Mouse (Mus musculus): ENCODE results near the gene Psd4. TPM values are rescaled to one million over a fixed set of nuclear protein-coding genes. Genes with fewer than 3 reads are reported as not detected.

Psd4 gene
- 0.46 and 1.1 TPM in 2 replicates for polyA plus RNA-seq (2016; fragmentation: Nextera tagmentation; extraction: Ambion mirVana)

DNA sequence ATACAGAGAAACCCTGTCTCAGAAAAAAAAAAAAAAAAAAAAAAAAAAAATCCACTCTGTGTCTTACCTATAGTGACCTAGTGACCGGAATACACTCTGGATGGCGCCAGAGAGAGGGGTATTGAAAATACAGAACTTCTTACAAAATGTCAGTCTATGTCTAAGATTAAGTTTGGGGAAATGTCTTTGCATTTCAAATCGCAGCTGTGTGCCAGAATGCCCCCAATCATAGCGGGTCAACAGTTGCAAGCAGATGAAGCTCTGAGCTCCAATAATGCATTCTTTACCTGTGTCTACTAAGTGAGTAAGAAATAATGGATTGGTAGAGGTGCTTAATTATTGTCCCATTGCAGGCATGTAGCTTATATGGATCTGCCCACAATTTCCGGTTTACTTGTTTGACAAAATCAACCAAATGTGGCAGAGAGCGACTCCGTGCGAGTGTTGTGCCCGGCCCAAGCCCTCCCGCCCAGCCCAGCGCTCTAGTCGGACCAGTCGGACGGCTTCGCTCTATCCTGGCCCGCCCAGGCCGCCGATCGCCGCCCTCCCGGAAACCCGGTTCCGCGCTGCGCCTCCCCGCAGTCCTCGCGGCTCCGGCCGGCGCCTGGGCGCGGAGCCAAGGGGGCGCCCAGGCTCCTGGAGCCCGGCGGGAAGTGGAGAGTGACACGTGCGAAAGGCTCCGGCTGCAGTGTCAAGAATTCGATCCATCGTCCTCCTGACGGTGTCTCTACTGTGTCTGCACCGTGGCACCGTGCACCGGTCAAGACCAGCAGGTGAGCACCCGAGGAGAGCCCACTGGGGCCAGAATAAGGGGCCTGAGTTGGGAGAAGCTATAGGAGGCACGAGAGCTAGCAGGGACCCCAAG is at the start of gene Psd4:
Gene Psd4, plus strand, starts transcription at position 551 of the 865 bp plus-strand sequence.
- peak; percentile 46 for DNase-seq (ENCODE audit: low spot score)
- H3K9me3 ChIP-seq (replicated peaks): no peaks in the 10 kb centered on the region
- peaks cover 7% of the 10 kb centered on the region for H3K4me1 ChIP-seq
- peak within 1 kb of the TSS; percentile 58; the same call in 1 of the 2 replicates for H3K27ac ChIP-seq (replicated peaks)
- H3K4me3 ChIP-seq: peak within 1 kb of the TSS; percentile 51
- WGBS: 5% methylated on average over 47 of the region's 47 CpGs
- no peaks in the 10 kb centered on the region for H3K36me3 ChIP-seq
- H3K27me3 ChIP-seq (ENCODE audit: low read depth, poor library complexity, severe bottlenecking): peaks cover 30% of the 10 kb centered on the region

DNA sequence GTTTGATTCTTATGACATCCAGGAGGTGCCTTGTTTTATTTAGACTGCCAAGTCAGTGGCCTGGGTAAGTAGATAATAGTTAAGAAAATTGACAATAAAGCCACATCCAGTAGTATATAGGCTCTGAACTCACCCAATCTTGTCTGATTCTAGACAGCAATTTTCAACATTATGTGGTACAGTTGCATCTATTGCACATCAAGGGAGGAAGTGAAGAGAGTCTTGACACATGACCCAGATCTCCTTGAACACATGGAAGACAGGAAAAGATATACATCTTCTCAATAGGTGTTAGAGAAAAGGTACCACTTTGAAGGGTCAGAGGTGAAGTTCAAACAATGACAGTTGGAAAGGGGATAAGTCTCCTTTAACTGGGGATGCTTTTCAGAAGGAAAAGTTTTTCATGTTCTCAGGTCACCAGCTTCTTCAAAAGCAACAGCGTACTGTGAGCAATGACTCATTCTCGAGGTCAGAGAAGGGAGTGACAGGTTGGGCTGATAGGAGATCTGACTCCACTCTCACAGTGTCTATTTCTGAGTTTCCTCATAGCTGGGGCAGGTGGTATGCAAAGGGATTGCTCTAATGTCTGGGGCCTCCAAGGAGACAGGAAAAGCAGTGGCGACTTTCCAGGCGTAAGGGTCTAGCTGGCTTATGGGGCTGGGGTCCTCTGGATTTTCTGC is 49.3 kb upstream of the Psd4 start:
- H3K4me3 ChIP-seq: no peak overlapping the region
- H3K27me3 ChIP-seq (ENCODE audit: low read depth, poor library complexity, severe bottlenecking): no peaks in the 10 kb centered on the region
- no peak for DNase-seq (ENCODE audit: low spot score)
- H3K4me1 ChIP-seq: no peaks in the 10 kb centered on the region
- no peaks in the 10 kb centered on the region for H3K36me3 ChIP-seq
- H3K9me3 ChIP-seq (replicated peaks): no peaks in the 10 kb centered on the region
- no peak overlapping the region for H3K27ac ChIP-seq (replicated peaks)
- whole genome bisulfite sequencing: 85% methylated on average over 4 of the region's 4 CpGs

DNA sequence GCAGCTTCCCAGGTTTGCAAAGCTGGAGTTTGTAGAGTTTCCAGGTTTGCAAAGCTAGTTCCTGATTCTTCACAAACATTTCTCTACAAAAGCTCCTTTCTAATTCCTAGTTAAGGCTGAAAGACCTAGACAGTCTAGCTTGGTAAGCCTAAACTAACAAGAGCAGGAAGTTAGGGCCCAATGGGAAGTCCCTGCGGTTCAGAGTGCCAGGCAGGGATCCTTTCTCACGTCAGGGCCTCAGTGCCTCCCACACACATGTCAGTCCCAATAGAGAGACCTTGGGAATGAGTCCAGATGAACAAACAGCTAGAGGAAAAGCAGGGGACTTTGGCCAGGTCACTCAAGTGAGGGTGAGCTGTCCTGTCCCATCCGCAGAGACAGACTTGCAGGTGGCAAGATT is 32.0 kb upstream of the Psd4 start:
- no peak for DNase-seq (ENCODE audit: low spot score)
- 70% methylated on average over 3 of the region's 3 CpGs for WGBS
- H3K4me3 ChIP-seq: no peak overlapping the region
- no peaks in the 10 kb centered on the region for H3K4me1 ChIP-seq
- no peaks in the 10 kb centered on the region for H3K27me3 ChIP-seq (ENCODE audit: low read depth, poor library complexity, severe bottlenecking)
- no peaks in the 10 kb centered on the region for H3K9me3 ChIP-seq (replicated peaks)
- no peak overlapping the region for H3K27ac ChIP-seq (replicated peaks)
- no peaks in the 10 kb centered on the region for H3K36me3 ChIP-seq

DNA sequence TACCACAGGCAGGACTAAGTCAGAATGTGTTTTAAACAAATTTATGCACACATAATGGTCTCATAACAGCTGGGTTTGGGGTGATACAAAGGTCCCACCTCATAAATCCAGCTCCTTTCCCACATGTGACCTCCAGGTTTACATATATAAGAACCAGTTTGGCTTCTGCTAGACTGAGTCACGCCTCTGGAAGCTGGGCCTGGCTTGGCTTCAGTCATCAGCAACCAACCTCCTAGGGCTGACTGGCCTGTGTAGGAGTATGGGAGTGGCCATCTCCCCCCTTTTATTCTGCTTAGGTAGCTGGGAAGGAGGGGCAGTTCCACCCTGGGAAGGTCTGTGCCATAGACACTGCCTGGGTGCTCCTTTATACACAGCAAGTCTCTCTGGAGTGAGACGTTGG is 30.8 kb upstream of the Psd4 start, which contains the start of gene Il1rn:
Gene Il1rn, plus strand, starts transcription at position 309 of the 400 bp plus-strand sequence.
- H3K27me3 ChIP-seq (ENCODE audit: low read depth, poor library complexity, severe bottlenecking): no peaks in the 10 kb centered on the region
- H3K4me1 ChIP-seq: no peaks in the 10 kb centered on the region
- no peaks in the 10 kb centered on the region for H3K9me3 ChIP-seq (replicated peaks)
- no peak within 1 kb of the TSS for H3K4me3 ChIP-seq
- WGBS: 86% methylated on average over 2 of the region's 2 CpGs
- H3K27ac ChIP-seq (replicated peaks): no peak within 1 kb of the TSS
- DNase-seq (ENCODE audit: low spot score): no peak
- no peaks in the 10 kb centered on the region for H3K36me3 ChIP-seq

DNA sequence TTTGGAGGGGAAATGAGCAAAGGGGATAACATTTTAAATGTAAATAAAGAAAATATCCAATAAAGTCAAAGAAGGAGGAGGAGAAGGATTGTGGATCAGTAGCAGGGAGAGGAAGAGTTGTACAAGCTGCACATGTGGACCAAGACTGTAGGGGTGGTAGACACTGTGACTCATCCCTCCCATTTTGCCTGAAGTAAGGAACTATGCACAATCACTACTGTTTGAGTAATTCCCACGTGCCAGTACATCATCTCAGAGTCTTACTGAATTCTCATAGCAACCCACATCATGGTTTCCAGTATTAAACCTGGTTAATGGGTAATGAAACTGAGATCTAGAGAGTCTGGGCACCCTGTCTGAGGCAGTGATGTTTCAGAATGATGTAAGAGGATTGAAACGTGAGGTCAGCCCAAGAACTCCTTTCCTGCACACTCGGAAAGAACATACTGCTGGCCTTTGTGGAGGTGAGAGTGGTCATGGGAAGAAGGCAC is 25.9 kb upstream of the Psd4 start:
- Histone ChIP-seq H3K27me3 (ENCODE audit: low read depth, poor library complexity, severe bottlenecking) (no peaks in the 10 kb centered on the region), H3K4me3 (no peak overlapping the region), H3K9me3 (replicated peaks) (no peaks in the 10 kb centered on the region), H3K4me1 (no peaks in the 10 kb centered on the region), H3K27ac (replicated peaks) (no peak overlapping the region), H3K36me3 (no peaks in the 10 kb centered on the region)
- 81% methylated on average over 3 of the region's 3 CpGs for WGBS
- no peak for DNase-seq (ENCODE audit: low spot score)

DNA sequence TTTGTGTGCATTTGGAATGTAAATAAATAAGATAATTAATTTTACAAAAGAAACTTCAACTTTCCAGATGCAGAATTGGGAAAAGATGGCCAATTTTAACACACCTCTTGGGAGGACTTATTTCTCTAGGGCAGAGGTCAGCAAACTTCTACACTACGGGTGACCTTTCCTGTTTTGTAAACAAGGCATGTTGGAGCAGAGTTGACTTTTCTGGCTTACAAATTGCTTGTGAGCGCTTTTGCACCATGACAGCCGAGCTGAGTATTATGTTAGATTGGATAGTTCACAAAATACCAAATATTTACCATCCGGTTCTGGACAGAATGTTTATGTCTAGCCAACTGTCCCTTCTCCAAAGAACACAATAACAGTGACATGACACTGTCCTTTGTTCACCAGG is 22.8 kb upstream of the Psd4 start:
- Histone ChIP-seq H3K4me3 (no peak overlapping the region), H3K27ac (replicated peaks) (no peak overlapping the region), H3K36me3 (no peaks in the 10 kb centered on the region), H3K4me1 (no peaks in the 10 kb centered on the region), H3K9me3 (replicated peaks) (no peaks in the 10 kb centered on the region), H3K27me3 (ENCODE audit: low read depth, poor library complexity, severe bottlenecking) (no peaks in the 10 kb centered on the region)
- DNase-seq (ENCODE audit: low spot score): no peak
- WGBS: 81% methylated on average over 4 of the region's 4 CpGs

DNA sequence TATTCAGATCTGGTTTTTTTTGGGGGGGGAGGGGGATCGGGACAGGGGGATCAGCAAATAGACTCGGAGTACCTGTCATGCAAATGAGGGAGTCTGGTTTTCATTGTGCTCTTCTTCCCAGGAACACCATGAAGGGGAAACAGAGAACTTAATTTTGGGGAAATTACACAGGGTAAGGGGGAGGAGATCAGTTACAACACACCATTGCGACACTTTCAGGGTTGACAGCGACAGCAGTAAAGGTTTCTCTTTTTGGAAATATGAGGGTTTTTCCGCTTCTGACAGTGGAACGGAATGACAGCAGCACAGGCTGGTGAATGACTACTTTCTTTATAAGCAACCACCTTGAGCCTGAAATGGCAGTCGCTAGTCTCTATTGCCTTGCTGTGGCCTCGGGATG is 22.3 kb upstream of the Psd4 start:
- no peak for DNase-seq (ENCODE audit: low spot score)
- Histone ChIP-seq H3K27ac (replicated peaks) (no peak overlapping the region), H3K27me3 (ENCODE audit: low read depth, poor library complexity, severe bottlenecking) (no peaks in the 10 kb centered on the region), H3K4me1 (no peaks in the 10 kb centered on the region), H3K4me3 (no peak overlapping the region), H3K9me3 (replicated peaks) (no peaks in the 10 kb centered on the region), H3K36me3 (no peaks in the 10 kb centered on the region)
- 71% methylated on average over 8 of the region's 8 CpGs for WGBS

DNA sequence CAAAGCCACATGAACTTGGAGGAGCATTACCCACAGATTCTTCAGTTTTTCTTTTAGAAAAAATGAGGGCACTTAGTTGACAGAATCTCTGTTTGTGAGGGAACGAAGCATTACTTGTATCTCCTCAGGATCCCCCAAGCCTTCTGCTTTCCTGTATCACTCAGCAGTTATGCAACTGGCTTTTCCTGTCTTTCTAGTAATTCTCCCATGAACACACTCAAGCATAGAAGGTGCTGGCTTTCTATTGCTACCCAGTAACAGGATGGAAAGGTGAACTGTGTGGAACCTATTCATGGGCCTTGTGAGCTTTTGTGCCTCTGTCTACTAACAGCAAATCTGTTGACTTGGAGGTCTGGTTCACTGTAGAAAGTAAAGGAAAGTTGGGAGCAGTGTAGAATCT is 19.5 kb upstream of the Psd4 start:
- Histone ChIP-seq H3K9me3 (replicated peaks) (no peaks in the 10 kb centered on the region), H3K4me3 (no peak overlapping the region), H3K27me3 (ENCODE audit: low read depth, poor library complexity, severe bottlenecking) (no peaks in the 10 kb centered on the region), H3K27ac (replicated peaks) (no peak overlapping the region), H3K4me1 (no peaks in the 10 kb centered on the region), H3K36me3 (no peaks in the 10 kb centered on the region)
- 88% methylated on average over 1 of the region's 1 CpGs for WGBS
- DNase-seq (ENCODE audit: low spot score): no peak

DNA sequence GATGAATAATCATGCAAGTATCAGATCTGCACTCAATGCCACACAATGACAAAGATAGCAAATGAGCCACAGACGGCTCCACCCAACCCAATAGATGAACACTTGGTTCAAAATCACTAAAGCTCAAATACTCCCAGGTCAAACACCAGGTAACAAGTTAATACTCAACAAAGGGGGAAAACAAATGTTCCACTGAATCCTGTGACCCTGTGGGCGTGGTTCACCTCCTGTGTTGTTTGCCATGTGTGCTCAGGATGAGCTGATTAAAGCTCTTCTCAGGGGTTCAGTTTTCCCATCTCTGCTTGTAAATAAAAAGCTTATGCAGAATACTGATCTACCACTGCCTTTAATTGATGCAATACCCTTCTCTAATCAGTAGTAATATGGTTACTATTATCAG is 16.2 kb upstream of the Psd4 start:
- Histone ChIP-seq H3K4me1 (no peaks in the 10 kb centered on the region), H3K36me3 (no peaks in the 10 kb centered on the region), H3K27ac (replicated peaks) (no peak overlapping the region), H3K27me3 (ENCODE audit: low read depth, poor library complexity, severe bottlenecking) (no peaks in the 10 kb centered on the region), H3K4me3 (no peak overlapping the region), H3K9me3 (replicated peaks) (no peaks in the 10 kb centered on the region)
- no peak for DNase-seq (ENCODE audit: low spot score)
- 79% methylated on average over 2 of the region's 2 CpGs for WGBS

DNA sequence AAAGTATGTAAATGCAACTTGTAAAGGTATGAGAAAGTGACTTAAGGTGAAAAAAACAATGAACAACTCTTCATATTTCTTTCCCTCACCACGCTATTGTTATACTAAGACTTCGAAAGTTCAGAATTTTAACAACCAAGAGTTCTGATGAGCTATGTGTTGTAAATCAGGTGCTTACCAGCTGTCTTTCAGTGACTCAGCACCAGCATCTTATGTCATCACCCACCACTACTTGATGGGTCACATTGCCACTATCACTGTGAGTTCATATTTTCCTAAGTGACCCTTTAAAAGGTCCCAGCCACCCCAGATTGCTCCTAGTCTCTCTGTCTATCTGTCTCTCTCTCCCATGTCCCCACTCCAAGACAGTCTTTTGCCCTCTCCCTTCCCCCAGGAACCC is 14.3 kb upstream of the Psd4 start:
- 92% methylated on average over 2 of the region's 2 CpGs for WGBS
- no peak for DNase-seq (ENCODE audit: low spot score)
- H3K27me3 ChIP-seq (ENCODE audit: low read depth, poor library complexity, severe bottlenecking): no peaks in the 10 kb centered on the region
- no peak overlapping the region for H3K4me3 ChIP-seq
- H3K27ac ChIP-seq (replicated peaks): no peak overlapping the region
- H3K4me1 ChIP-seq: no peaks in the 10 kb centered on the region
- H3K36me3 ChIP-seq: no peaks in the 10 kb centered on the region
- no peaks in the 10 kb centered on the region for H3K9me3 ChIP-seq (replicated peaks)

DNA sequence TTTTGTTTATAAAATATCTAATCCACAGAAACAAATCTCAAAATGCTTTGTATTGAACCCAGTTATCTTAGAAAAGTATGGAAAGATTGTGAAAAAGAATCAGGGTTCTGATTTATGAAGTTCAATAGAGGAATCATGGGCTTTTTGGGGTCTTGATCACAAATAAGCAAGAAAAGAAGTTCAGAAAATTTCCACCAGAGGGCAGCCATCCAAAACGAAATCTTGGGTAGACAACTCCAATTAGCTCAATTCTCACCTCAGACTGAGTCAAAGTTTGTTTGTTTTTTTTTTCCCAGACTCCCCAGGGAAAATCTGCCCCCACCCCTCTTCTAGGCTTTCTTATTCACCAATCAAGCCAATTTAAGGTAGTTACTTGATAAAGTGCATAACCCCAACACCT is 9.7 kb upstream of the Psd4 start:
- no peaks in the 10 kb centered on the region for H3K4me1 ChIP-seq
- no peaks in the 10 kb centered on the region for H3K9me3 ChIP-seq (replicated peaks)
- H3K36me3 ChIP-seq: no peaks in the 10 kb centered on the region
- H3K4me3 ChIP-seq: no peak overlapping the region
- DNase-seq (ENCODE audit: low spot score): no peak
- no peak overlapping the region for H3K27ac ChIP-seq (replicated peaks)
- whole genome bisulfite sequencing: 19% methylated on average over 1 of the region's 1 CpGs
- H3K27me3 ChIP-seq (ENCODE audit: low read depth, poor library complexity, severe bottlenecking): no peaks in the 10 kb centered on the region

DNA sequence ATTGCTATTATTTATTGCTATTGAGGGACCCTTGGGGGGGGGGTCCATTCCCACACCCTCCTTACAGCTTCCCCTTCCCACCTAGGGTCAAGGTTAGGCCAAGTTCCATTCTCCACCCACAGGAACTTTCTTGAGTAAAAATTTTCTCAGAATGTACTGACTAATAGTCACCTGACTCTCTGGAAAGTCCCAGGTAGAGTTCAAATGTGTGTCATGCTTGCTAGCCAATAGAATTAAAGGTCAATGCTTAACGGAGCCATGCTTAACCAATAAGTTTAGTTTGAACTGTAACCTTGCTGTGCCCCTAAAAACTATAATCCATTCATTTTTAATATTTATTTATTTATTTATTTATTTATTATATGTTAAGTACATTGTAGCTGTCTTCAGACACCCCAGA is 8.0 kb upstream of the Psd4 start:
- no peaks in the 10 kb centered on the region for H3K9me3 ChIP-seq (replicated peaks)
- no peaks in the 10 kb centered on the region for H3K36me3 ChIP-seq
- WGBS: 91% methylated on average over 1 of the region's 1 CpGs

DNA sequence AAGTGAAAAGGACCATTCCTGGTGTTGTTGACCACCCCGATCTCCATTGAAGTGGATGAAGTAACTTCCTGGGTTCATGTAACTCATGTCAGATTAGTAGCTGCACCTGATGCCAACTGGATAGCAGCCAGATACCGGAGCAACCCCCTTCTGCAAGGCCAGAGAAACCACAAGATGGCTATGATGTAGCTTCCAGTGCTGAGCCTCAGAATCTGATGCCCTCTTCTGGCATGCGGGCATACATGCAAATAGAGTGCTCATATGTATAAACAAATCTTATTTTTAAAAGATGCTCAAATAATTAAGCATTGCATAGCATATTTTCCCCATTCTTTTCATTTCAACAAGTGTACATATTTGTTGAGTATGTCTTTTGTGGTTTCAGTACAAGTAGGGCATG is 3.6 kb upstream of the Psd4 start:
- no peaks in the 10 kb centered on the region for H3K36me3 ChIP-seq
- 89% methylated on average over 3 of the region's 3 CpGs for WGBS
- no peak overlapping the region for H3K27ac ChIP-seq (replicated peaks)
- peaks cover 26% of the 10 kb centered on the region for H3K27me3 ChIP-seq (ENCODE audit: low read depth, poor library complexity, severe bottlenecking)
- no peaks in the 10 kb centered on the region for H3K9me3 ChIP-seq (replicated peaks)
- no peak for DNase-seq (ENCODE audit: low spot score)
- peaks cover 7% of the 10 kb centered on the region for H3K4me1 ChIP-seq
- no peak overlapping the region for H3K4me3 ChIP-seq

More for the DNA sequence above, 8.0 kb upstream of the Psd4 start:
- H3K4me3 ChIP-seq: no peak overlapping the region
- H3K27me3 ChIP-seq (ENCODE audit: low read depth, poor library complexity, severe bottlenecking): no peaks in the 10 kb centered on the region
- H3K27ac ChIP-seq (replicated peaks): no peak overlapping the region
- H3K4me1 ChIP-seq: no peaks in the 10 kb centered on the region
- DNase-seq (ENCODE audit: low spot score): no peak

All from midbrain, embryonic 10.5 days (tissue).